Mouse (Mus musculus) lung, adult 2 months (tissue): ENCODE results near the gene Fmnl2.

Experiments used
- CTCF ChIP-seq: fragments of 200-500 bp; IDR thresholded peaks from 2 replicates; pipeline ENCODE4 v1.5.1; 2011; ENCODE audit warnings: mild to moderate bottlenecking, low read length, control low read depth; ENCODE audit not compliant: insufficient read depth
- POLR2A ChIP-seq: fragments of 200-500 bp; IDR thresholded peaks from 2 replicates; pipeline ENCODE4 v1.6.1; 2011; ENCODE audit warnings: low read depth, mild to moderate bottlenecking, control low read depth, low read length, borderline replicate concordance; ENCODE audit errors: extremely low read depth

DNA sequence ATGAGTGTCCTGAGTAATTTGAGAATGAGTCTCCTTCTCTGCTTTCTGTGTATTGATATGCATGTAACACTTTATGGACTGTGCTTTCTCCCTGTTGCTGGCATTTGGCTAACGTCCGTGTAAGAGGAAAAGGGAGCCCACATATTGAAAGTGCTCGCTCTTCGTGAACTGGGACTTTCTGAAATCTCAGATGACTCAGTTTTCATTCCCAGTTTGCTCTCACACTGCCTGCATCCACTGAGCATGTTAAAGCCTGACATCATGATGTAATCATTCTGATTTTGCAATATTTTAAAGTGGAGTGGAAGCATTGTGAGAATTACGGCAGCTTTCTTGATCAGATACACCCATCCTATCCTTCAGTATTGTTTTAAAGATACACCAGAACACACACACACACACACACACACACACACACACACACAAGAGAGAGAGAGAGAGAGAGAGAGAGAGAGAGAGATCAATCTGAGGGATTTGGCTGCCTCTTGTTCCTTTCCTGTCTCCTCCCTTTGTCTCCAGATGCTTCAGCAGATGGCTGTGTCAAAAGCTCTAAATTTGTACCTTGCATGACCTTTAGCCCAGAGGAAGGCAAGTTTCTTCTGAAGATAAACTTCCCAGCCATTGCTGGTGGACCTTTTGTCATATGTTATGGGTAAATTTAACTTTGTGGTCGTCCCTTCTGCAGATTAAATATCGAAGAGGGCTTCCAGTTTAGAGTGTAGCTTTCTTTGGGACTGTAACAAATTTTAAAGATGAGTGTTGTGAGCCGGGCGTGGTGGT lies 86.2 kb downstream of the Fmnl2 start:
- TF ChIP-seq POLR2A (no peak), CTCF (no peak)
